Mouse (Mus musculus): ENCODE measurements around the gene Prn.

Prn gene

DNA sequence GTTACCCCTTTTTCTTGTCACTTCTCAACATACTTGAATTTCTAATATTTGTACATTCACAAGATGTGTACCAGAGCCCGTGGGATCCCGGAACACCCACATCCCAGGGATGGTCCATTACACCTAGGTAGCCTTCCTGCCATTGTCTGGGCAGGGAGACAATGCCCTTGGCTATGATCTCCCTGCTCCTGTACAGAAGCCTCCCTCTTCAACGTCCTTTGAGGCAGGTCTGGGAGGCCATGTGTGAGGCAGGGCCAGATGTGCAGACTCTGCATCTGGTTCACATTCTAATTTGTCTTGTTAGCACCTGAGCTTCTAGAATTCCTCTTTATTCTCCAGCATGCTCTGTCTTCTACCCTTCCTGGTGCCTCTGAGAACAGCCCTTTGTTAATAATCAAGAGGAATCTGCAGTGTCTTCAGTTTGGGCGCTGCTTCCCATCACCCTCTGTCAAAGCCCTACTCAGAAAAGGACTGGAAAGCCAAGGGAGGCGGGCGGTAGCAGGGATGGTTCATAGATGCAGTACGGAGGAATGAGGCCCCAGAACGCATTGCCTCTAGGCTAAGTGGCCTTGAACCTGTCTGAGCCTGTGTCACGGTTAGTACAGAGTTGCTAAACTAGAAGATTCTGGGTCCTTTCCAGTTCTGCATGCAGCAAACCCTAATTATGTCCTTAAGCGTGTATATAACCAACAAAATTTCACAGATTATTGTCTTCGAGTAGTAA, 39.3 kb downstream of the Prn start:
- no peak for DNase-seq (ENCODE audit: low spot score)

DNA sequence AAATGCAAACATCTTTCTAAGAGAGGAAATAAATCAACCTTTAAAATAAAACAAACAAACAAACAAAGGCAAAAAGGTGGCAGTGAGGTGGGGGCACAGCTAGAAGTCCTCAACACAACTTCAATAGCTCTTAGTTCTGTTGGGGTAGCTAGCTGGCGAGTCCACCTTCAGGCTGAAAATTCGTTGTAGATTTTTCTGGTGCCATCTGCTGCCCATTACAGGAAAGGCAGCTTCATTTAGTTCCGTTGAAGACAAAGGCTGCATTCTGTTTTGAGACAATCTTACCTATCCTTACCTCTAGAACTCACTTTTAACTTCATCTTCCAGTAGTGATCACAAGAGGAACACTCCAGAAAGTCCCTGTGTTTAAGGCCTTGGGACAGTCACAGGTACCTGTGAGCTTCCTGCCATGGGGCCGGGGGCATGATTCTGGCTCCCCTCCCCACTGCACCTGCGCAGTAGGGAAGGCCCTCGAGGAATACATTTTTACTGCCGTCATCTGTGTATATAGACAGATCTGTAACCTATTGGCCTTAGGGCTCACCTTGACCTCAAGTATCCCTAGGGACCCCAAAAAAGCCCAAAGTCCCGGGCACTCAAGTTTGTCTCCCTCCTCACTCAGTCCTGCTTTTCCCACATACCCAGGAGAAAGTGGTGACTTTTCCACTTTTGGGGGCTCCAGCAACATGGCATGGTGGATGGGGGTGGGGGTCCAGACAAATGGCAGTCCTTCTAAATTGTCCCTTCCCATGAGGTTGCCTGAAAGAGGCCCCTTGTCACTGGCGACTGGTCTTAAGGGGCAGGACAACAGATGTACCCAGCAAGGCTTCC, 40.2 kb downstream of the Prn start:
- DNase-seq (ENCODE audit: low spot score), result no peak

DNA sequence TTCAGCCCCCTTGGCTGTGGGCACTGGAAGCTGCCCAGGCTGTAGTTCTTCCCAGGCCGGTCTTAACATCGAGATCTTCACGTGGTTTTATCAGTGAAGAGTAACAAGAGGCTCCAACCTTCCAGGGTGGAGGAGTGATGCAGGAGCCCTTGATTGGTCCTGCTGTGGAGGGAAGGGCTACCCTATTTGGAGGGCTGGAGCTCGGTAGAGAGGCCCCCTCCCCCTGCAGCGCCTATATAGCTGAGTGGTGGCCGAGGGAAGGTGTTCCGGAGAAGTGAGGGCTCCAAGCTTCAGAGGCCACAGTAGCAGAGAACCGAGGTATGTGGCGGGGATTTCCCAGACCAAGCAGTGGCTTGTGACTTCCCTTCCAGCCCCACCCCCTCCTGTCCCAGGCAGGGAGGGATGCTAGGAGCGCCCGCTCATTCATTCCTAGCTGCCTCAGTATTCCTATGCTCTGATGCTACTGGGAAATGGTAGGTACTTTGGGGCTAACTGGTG, 40.9 kb downstream of the Prn start, which contains the start of gene Prnd:
Gene Prnd (plus strand): TSS at position 264 of the 498 bp plus-strand sequence.
- DNase-seq (ENCODE audit: low spot score), result no peak

DNA sequence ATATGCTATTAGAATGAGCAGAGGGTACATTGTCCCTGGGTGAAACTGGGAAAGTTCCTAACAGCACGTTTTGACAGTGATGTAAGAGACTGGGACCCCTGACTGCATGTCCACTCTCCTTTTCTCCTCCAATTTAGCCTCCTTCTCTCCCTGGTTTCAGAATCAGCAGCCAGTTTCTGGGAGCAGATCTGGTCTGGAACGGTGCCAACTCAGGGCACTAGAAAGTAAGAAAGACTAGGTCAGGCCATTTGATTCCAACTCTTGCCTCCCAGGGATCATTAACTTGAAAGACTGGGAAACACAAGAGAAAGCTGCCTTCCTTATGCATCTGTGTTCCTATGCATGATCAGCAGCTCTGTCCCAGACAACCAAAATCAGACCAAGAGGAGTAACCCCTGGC, 42.7 kb downstream of the Prn start:
- DNase-seq (ENCODE audit: low spot score), result no peak

DNA sequence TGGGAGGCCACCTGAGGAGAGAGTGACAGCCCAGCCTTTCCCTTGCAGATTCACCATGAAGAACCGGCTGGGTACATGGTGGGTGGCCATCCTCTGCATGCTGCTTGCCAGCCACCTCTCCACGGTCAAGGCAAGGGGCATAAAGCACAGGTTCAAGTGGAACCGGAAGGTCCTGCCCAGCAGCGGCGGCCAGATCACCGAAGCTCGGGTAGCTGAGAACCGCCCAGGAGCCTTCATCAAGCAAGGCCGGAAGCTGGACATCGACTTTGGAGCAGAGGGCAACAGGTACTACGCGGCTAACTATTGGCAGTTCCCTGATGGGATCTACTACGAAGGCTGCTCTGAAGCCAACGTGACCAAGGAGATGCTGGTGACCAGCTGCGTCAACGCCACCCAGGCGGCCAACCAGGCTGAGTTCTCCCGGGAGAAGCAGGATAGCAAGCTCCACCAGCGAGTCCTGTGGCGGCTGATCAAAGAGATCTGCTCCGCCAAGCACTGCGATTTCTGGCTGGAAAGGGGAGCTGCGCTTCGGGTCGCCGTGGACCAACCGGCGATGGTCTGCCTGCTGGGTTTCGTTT, 43.3 kb downstream of the Prn start:
- no peak for DNase-seq (ENCODE audit: low spot score)

DNA sequence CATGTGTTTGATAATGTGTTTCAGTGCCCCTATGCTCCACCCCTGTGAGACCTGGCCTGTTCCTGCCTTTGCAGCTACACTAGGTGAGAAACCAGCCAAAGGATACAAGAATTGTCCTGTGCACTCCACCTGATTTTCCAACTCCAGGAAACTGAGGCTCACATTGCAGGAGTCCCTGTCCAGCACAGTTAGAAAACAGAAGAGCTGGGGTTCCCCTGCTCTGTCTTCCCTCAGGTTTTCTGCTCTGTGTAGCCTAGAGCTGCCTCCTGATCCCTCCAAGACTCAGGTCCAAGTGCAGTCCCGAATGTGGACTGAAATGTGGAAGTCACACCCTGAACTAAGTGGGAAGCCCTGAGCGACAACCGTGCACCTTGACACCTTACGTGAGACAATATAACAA, 44.0 kb downstream of the Prn start:
- no peak for DNase-seq (ENCODE audit: low spot score)

DNA sequence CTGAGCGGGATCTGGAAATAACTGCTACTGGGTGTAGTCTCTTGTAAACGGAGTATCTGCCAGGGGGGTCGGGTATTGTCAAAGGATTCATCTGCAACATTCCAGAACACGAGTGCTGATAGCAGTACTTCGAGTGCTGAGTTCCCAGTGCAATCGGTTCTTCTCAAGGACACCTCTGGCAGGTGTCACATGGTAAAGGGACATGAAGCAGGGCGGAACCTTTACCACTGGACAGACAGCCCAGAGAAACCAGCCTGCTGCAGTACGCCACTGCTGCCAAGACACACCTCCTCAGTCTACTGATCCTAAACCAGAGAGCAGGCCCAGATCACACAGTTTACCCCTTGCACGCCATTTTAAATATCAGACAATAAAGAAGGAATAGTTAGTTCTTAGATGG, 45.1 kb downstream of the Prn start:
- DNase-seq (ENCODE audit: low spot score), result no peak

DNA sequence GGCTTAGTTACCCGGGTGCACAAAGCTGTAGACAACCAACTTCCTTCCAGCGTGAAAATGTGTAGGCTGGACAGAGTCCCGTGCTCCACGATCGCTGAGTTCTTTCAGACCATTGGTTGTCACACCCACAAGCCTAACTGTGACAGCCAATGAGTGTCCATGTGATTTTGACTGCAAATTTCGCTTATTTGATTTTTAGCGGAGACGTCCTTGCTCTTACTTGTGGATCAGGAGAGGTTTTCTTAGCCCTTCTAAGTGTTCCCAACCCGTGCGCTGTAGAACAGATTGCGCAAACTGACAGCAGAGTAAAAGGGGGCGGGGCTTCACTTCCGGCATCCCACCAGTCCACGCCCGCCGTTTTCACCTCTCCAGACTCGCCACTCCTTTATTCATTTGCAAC, 45.5 kb downstream of the Prn start:
- DNase-seq (ENCODE audit: low spot score), result peak; percentile 34

DNA sequence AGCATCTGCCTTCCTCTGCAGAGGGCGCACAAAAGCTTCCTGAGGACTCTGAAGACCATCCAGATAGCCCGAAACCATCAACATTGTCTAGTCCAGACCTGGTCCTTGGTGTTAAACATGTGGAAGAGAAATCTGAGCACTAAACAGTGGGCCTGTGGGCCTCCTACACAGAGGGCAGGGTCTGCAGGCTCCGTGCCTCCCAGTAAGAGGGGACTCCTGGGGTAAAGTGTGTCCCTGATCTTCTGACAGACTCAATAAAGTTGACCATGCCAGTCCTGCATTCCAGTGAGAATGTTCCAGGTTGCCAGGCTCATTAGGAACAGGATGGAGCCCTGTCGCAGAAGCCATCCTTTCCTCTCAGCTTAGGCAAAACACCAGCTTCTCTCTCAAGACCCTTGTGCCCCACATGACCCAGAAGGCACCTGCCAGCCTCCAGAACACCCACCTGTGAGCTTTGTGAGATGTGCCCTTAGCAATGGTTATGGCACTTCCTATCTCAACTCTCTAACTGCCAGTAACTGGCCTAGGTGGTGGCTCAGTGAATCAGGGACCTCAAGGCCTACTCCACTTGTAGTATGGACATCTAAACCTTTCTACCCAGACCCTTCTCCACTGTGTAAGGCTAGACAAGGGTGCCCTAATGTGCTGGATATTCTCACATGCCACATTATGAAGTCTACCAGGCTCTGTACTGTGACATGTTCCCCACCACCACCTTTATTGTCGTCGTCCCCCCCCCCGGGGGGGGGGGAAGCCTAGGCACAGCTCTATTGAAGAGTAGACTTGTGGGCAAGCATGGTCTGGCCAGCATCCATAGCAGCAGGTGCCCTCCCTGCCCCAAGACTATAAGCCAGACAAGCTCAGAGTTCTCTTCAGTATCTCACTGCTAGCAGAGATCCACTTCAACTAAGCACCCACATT, 46.8 kb downstream of the Prn start:
- no peak for DNase-seq (ENCODE audit: low spot score)

DNA sequence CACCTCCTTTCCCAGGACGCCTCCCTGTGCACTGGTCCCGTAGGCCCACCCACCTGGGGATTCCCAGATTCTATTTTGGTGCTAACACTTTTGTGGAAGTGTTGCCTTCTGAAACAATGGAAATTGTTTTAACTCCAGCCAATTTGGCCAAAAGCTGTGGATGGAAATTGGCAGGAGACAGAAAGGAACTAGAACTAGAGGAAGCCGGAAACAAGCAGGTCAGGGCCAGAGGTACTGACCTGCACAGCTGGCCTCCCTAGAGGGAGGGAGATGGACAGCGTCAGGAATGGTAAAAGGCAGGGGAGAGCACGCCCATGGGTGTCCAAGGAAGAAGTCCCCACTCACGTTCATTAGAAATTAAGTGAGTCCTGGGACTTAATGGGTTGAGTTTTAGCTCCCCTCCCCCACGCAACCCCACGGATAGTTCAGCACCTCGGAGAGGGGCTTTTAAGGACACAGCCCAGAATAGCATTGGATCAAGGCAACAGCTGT, 48.0 kb downstream of the Prn start:
- no peak for DNase-seq (ENCODE audit: low spot score)

DNA sequence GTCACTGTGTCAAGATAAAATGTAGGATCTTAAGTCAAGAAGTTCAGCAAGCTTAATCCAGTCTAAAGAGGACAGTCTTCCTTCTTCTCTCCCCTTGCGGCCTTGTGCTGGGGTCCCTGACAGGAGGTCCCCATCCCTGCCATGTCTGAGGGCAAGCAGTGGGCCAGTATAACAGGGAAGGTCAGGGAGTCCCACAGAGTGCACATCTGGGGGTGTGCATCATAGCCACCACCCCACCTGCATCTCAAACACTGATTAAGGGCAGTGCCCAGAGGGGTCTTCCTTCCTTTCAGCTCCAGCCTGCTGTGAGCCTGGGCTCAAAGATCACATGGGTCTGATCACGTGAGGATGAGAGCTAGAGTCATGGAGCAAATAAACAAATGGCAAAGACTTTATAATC, 51.9 kb downstream of the Prn start:
- no peak for DNase-seq (ENCODE audit: low spot score)

DNA sequence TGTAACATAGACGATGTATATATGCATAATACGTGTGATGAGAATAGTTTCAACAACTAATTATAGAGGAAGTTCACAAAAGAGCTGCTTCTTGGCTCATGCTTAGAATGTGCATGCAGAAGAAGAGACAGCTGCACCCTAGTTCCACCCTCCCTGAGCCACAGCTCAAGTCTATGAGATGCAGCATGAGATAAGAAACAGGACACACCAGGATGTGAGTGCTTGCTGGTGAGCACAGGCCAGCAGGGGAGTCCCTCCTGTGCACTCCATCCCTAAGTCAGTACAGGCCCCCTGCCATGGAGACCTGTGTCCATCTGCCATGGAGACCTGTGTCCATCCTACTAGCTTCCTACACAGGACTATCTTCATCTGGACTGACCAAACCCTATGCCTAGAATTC, 60.8 kb downstream of the Prn start:
- no peak for DNase-seq (ENCODE audit: low spot score)

DNA sequence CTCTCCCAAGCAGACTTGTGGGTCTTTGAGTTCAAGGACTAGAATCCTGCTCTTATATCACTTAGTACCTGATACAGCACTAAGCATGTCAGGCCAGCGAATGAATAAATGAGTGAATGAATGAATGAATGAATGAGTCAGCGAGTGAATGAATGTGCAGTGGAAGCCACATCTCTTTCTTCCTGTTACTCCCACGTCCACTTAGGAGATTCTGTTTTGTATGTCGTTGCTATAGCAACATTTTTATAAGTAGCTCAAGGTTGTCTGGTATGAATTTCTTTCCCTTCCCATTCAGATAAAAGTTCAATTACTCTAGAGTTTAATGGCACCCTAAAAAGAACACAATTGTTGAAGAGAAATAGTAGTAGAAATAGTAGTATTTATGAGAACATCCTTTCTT, 61.3 kb downstream of the Prn start:
- DNase-seq (ENCODE audit: low spot score), result no peak

DNA sequence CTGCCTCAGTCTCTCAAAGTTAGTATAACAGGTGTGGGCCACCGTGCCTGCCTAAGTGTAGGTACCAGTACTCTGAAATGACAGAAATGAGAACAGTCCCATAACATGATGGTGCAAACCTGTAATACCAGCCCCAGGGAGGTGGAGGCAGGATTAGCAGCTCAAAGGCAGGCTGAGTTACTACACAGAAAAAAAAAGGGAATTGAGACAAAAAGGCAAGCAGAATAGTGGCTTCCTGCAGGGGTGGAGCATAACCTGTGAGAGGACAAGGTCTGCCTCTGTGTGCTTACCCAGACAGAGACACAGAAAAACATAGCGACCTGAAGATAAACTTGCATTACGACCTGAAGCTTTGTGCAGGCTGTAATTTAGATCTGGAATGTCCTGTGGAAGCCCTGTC, 66.9 kb downstream of the Prn start:
- DNase-seq (ENCODE audit: low spot score), result no peak

DNA sequence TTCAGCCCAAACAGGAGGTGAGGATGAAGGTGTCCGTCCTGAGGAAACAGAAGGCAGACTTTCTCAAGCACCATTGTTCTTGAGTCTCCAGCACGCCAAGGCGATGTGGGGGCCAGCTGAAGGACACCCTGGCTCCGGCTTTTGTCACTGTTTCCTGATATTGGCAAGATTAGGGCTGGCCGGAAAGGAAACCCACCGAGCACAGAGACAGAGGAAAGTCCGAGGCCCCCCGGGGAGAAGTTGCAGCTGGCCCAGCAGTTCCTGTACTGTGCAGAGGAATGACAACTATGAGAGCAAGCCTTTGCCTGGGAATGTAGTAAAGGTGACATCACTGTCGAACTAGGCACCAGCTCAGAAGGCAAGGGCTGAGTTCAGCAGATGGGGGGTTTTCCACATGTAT, 71.1 kb downstream of the Prn start:
- DNase-seq (ENCODE audit: low spot score), result peak; percentile 37

DNA sequence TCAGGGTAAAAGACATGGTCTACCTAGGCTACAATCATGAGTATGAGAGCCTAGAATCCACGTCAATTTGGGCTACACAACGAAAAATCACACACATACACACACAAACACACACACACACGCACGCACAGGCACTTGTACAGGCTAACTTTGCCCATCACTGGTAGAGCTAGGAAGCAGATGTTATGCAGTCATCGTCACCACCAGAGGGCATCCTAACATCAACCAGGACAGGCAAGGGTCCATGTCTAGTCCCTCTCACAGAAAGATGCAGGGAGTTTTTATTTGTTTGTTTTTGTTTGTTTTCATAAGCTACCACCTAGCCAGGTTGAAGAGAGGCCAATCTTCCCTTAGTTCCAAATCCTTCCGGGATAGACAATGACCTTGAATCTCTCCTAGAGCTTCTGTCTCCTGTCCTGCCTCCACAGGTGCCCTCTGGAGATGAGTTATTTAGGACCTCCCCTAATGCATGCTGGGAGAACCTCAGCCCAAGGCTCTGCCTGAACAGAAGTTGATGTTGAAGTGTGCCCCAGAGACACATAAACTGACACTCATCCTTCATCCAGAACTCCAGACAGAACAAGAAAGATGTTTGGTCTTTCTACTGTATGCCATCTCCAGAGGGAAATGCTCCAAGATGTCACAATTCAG, 72.9 kb downstream of the Prn start:
- peak; percentile 35 for DNase-seq (ENCODE audit: low spot score)

DNA sequence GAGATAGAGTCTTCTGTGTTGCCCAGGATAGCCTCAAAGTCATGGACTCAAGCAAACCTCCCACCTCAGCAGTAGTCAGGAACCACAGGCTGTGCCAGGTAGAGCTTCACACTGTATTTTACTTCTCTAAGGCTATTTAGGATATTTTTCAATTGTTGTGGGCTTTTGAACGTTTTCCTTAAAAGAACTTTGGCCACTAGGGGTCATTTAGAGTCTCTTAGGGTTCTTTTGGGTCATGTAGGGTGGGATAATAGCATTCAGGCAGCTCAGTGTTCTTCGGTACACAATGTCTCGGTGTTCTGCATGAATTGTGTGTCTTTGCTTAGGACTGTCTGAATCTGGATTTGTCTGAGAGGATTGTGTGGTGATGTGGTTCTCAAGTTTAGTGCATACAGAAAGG, 78.2 kb downstream of the Prn start:
- DNase-seq (ENCODE audit: low spot score), result no peak

DNA sequence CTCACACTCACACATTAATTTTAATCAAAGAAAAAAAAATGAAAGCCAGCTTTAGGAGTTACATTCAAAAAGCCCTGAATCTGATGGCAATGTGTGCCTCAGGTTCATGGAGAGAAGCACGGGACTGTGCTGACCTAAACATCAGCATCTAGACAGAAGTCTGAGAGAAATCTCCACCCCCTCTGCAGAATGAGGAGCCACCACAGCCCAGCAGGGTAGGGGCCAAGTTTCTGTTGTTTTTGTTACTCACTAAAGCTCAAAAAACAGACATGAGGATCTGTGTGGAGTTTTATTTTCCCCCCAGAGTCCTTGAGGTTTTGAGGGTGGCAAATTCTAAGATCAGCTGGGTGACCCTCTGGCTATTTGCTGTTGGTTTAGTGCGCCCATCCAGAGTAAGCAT, 78.8 kb downstream of the Prn start:
- no peak for DNase-seq (ENCODE audit: low spot score)

DNA sequence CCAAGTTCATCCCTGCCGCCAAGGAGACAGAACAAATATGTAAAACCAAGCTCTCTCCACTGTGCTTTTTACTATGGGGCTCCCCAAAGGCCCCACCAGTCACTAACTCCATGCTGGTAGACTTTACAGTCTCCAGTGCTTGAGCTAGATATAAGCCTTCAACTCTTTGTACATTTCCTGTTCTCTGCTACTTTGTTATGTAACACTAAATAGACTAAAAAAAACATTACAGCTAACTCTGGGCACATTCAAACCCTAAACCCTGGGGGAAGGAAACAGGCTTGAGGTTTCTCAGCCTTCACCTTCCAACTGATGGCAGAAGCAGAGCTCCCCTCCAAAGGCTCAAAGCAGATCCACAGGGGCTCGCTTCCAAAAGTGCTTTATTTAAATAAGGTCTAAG, 82.7 kb downstream of the Prn start:
- DNase-seq (ENCODE audit: low spot score), result no peak

DNA sequence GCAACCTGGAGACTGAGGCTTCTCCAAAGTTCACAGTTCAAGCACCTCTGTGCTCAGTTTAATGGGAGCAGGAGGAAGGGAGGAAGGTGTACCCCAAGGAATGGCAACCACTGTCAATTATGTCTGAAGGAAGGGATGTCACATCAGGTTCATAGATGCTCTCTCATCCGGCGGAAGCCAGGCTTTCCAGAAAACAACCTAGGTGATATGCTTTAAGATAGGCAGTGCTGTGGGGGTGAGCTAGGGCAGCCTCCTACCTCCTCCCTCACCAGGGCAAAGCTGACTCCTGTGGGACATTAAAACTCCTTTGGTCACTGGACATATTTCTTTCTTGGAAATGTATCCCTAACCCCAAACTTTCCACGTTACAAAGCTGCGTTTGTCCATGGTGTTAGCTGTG, 83.4 kb downstream of the Prn start:
- DNase-seq (ENCODE audit: low spot score), result no peak

DNA sequence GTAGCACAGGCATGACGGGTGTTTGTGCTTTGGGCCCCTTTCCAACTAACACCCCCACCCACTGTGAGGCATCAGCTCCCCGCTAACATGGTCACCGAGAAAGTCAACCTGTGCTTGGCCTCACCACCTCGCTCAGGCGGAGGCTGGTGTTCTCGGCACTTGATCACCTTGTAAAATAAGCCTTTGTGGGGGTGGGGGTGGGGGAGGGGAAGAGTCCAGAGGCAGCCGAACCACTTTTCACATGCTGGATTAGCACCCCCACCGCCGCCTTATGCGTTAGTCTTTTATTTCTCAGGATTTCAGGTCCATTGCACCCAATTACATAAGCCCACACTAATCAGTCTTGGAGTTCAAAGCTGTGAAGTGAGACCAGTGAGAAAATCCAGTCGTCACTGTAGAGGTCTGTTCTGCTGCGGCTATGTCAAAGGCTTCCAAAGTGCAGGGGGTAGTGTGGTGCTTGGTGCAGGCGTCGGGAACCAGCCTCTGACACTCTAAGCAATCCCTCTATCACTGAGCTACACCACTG, 83.9 kb downstream of the Prn start:
- no peak for DNase-seq (ENCODE audit: low spot score)

Measured in yolk sac, embryonic 10.5 days (tissue).